Mouse (Mus musculus): ENCODE results near the gene Gin1. TPM values are rescaled to one million over a fixed set of nuclear protein-coding genes. Genes with fewer than 3 reads are reported as not detected.

Gin1 gene
- polyA plus RNA-seq, 1 experiment from 2014 or later: 16.4 TPM

- Histone ChIP-seq H3K27ac (no peak overlapping the region), H3K9me3 (no peaks in the 10 kb centered on the region), H3K36me3 (replicated peaks) (no peaks in the 10 kb centered on the region), H3K4me3 (no peak overlapping the region), H3K9ac (no peak overlapping the region), H3K4me1 (no peaks in the 10 kb centered on the region), H3K4me2 (no peak overlapping the region), H3K27me3 (replicated peaks) (no peaks in the 10 kb centered on the region)
- no peak for ATAC-seq (replicated peaks)
- 92% methylated on average over 9 of the region's 9 CpGs for WGBS
Observed at GRCm38 (mm10) chr1:97795936-97796335, 26.0 kb downstream of the Gin1 start.

GRCm38 (mm10) chr1:97802207-97802902 is 32.4 kb downstream of the Gin1 start:
- ATAC-seq (replicated peaks): no peak
- no peaks in the 10 kb centered on the region for H3K9me3 ChIP-seq
- H3K27me3 ChIP-seq (replicated peaks): no peaks in the 10 kb centered on the region
- no peak overlapping the region for H3K9ac ChIP-seq
- no peaks in the 10 kb centered on the region for H3K36me3 ChIP-seq (replicated peaks)
- WGBS: 35% methylated on average over 4 of the region's 4 CpGs
- H3K4me1 ChIP-seq: no peaks in the 10 kb centered on the region
- no peak overlapping the region for H3K4me2 ChIP-seq
- H3K27ac ChIP-seq: no peak overlapping the region
- H3K4me3 ChIP-seq: no peak overlapping the region

DNA sequence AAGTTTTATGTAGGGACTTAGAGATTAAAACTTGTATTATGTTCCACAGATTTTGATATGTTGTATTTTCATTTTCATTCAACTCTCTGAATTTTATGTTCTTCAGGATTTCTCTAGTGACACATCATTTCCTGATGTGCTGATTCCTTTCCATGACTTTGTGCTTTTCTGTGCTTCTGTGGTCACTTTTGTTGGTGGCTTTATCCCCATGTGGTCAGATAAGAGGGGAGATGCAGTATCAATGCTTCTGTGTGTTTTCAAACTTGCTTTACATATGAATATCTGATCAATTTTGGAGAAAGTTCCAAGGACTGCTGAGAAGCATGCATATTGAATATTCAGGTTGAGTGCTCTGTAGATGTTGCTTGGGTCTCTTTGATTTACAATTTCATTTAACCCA is 34.5 kb downstream of the Gin1 start:
- H3K9me3 ChIP-seq: no peaks in the 10 kb centered on the region
- H3K9ac ChIP-seq: no peak overlapping the region
- H3K36me3 ChIP-seq (replicated peaks): no peaks in the 10 kb centered on the region
- H3K4me1 ChIP-seq: no peaks in the 10 kb centered on the region
- H3K4me3 ChIP-seq: no peak overlapping the region
- H3K27me3 ChIP-seq (replicated peaks): no peaks in the 10 kb centered on the region
- H3K27ac ChIP-seq: no peak overlapping the region
- ATAC-seq (replicated peaks): no peak
- no peak overlapping the region for H3K4me2 ChIP-seq

DNA sequence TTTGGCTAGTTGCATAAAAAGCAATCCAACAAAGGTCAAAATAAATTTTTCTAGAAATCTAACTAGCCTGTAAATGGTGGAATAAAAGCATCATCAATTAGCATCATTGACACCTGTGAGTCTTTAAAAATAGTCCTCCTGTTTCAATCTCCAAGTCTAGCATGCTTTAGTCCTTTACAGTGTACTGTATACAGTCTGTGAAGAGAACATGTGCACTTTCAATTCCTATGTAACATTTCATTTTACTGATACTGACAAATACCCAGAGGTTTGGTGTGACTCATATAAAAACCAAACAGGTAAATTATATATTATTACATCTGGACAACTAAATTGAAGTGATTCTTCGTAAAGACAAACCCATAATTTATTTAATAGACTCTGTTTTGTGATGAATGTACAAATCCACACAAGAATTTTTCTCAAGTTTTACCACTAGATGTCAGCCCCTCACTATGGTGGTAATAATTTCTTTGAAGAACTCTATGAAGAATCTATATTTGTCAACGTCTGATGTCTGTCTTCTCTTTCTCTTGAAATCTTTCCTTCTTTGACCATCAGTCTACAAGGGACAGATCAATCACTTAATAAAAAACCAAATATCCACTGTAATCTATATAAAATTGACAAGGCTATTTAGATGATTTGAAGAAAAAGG is 39.4 kb downstream of the Gin1 start:
- Histone ChIP-seq H3K4me3 (no peak overlapping the region), H3K27ac (no peak overlapping the region), H3K9ac (no peak overlapping the region), H3K4me1 (no peaks in the 10 kb centered on the region), H3K9me3 (no peaks in the 10 kb centered on the region), H3K27me3 (replicated peaks) (no peaks in the 10 kb centered on the region), H3K36me3 (replicated peaks) (no peaks in the 10 kb centered on the region), H3K4me2 (no peak overlapping the region)
- 39% methylated on average over 2 of the region's 2 CpGs for WGBS
- peak; percentile 70 for ATAC-seq (replicated peaks)

GRCm38 (mm10) chr1:97821282-97821681 is 51.3 kb downstream of the Gin1 start:
- no peaks in the 10 kb centered on the region for H3K4me1 ChIP-seq
- no peak for ATAC-seq (replicated peaks)
- H3K9me3 ChIP-seq: no peaks in the 10 kb centered on the region
- peaks cover 11% of the 10 kb centered on the region for H3K36me3 ChIP-seq (replicated peaks)
- no peak overlapping the region for H3K4me3 ChIP-seq
- no peak overlapping the region for H3K4me2 ChIP-seq
- 89% methylated on average over 3 of the region's 3 CpGs for WGBS
- H3K27ac ChIP-seq: no peak overlapping the region
- H3K9ac ChIP-seq: no peak overlapping the region
- no peaks in the 10 kb centered on the region for H3K27me3 ChIP-seq (replicated peaks)

- H3K27ac ChIP-seq: no peak overlapping the region
- H3K9me3 ChIP-seq: no peaks in the 10 kb centered on the region
- peaks cover 11% of the 10 kb centered on the region for H3K36me3 ChIP-seq (replicated peaks)
- H3K27me3 ChIP-seq (replicated peaks): no peaks in the 10 kb centered on the region
- 87% methylated on average over 5 of the region's 5 CpGs for WGBS
- no peak overlapping the region for H3K4me2 ChIP-seq
- no peak overlapping the region for H3K9ac ChIP-seq
- H3K4me3 ChIP-seq: no peak overlapping the region
- no peaks in the 10 kb centered on the region for H3K4me1 ChIP-seq
- no peak for ATAC-seq (replicated peaks)
Observed at GRCm38 (mm10) chr1:97822203-97822602, 52.2 kb downstream of the Gin1 start.

DNA sequence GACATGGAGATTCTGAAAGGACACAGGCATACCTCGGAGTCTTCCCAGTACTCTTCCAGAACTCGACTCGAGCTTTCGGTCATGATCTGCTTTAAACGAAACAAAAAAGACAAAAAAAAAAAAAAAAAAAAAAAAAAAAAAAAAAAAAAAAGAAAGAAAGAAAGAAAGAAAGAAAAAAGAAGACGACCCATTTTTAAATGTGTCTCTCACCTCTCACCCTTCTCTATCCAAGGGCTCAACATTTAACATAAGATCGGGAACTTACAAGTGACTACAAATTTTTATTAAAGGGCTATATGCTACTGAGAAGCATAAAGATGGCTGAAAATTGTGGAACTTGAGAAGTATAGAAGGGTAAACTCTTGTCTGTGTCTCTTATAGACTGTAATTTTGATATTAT is 52.9 kb downstream of the Gin1 start:
- Histone ChIP-seq H3K9me3 (no peaks in the 10 kb centered on the region), H3K4me2 (no peak overlapping the region), H3K9ac (no peak overlapping the region), H3K4me3 (no peak overlapping the region), H3K27ac (no peak overlapping the region), H3K4me1 (no peaks in the 10 kb centered on the region), H3K27me3 (replicated peaks) (no peaks in the 10 kb centered on the region), H3K36me3 (replicated peaks) (peaks cover 6% of the 10 kb centered on the region; the same call in 1 of the 2 replicates)
- WGBS: 95% methylated on average over 7 of the region's 7 CpGs
- no peak for ATAC-seq (replicated peaks)

DNA sequence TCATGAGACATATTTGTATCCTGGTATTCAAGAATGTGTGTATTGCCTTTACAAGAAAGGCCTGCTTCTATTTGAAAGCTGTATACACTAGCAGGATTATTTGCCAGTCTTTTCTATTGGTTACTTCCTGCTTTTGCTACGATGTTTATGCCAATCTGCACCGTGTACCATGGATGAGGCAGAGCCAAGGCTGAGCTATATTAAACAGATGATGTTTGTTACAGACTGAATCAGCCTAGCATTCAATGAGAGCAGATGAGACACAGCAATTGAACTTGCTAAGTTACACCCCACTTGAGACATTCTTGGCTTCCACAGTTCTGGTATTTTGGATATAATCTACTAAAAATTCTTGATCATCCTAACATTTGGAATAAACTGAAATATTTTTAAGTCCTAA is 57.6 kb downstream of the Gin1 start:
- no peak overlapping the region for H3K4me3 ChIP-seq
- no peaks in the 10 kb centered on the region for H3K4me1 ChIP-seq
- no peaks in the 10 kb centered on the region for H3K27me3 ChIP-seq (replicated peaks)
- no peak for ATAC-seq (replicated peaks)
- H3K36me3 ChIP-seq (replicated peaks): peaks cover 12% of the 10 kb centered on the region; the same call in 1 of the 2 replicates
- 77% methylated on average over 2 of the region's 2 CpGs for WGBS
- H3K27ac ChIP-seq: no peak overlapping the region
- H3K9ac ChIP-seq: no peak overlapping the region
- no peak overlapping the region for H3K4me2 ChIP-seq
- H3K9me3 ChIP-seq: no peaks in the 10 kb centered on the region

GRCm38 (mm10) chr1:97828087-97828486 is 58.1 kb downstream of the Gin1 start:
- Histone ChIP-seq H3K9ac (no peak overlapping the region), H3K27me3 (replicated peaks) (no peaks in the 10 kb centered on the region), H3K27ac (no peak overlapping the region), H3K9me3 (no peaks in the 10 kb centered on the region), H3K4me2 (no peak overlapping the region), H3K4me1 (no peaks in the 10 kb centered on the region), H3K36me3 (replicated peaks) (peaks cover 12% of the 10 kb centered on the region; the same call in 1 of the 2 replicates), H3K4me3 (no peak overlapping the region)
- no peak for ATAC-seq (replicated peaks)
- 92% methylated on average over 5 of the region's 5 CpGs for WGBS

DNA sequence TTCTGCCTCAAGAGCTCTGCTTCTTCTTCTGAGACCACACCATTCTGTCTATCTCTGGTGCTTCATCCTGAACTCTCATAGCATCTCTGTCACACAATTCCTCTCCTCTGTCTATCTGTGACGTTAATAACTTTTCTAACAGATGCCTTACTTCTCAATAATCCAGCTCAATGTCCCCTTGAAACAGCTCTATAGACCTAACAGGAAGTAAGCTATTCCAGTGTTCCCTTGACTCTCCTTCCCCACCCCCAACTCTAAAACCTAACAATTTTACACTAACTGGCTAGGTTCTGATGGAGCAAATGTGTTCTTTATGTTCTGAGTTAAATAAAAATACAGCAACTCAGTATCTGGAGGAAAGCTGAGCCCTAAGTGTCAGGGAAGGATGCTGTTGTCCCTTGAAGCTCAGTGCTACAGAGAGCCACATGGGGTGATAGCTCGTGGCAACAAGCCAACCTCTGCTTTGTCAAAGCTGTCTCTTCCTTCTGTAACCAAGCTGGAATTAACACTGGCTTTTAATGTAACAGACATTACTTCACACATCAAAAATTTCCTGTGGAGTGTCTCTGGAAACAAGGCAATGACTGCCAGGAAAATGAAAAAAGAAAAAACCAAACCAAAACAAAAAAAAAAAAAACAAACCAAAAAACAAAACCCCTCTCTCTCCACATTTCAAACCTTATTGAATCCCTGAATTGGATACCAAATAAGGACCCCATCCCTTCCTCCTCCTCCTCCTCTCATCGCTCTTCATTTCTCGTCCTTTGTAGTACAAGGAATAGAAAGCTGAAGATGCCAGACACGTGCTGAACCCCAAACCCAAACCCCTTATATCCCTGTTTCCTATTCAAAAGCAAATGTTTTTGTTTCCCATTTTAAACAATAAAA is 63.7 kb downstream of the Gin1 start:
- peak overlapping the region; percentile 48; the same call in 1 of the 2 replicates for H3K27ac ChIP-seq
- no peaks in the 10 kb centered on the region for H3K9me3 ChIP-seq
- H3K4me3 ChIP-seq: no peak overlapping the region
- no peaks in the 10 kb centered on the region for H3K27me3 ChIP-seq (replicated peaks)
- 0 out of 2 replicates have a peak, but pooled peaks cover 6% of the 10 kb centered on the region for H3K36me3 ChIP-seq (replicated peaks)
- no peak overlapping the region for H3K4me2 ChIP-seq
- no peaks in the 10 kb centered on the region for H3K4me1 ChIP-seq
- ATAC-seq (replicated peaks): peak; percentile 63; the same call in 1 of the 2 replicates
- 56% methylated on average over 5 of the region's 5 CpGs for WGBS
- no peak overlapping the region for H3K9ac ChIP-seq

- Histone ChIP-seq H3K27me3 (replicated peaks) (no peaks in the 10 kb centered on the region), H3K27ac (no peak overlapping the region), H3K9ac (no peak overlapping the region), H3K9me3 (no peaks in the 10 kb centered on the region), H3K4me1 (no peaks in the 10 kb centered on the region), H3K4me2 (no peak overlapping the region), H3K36me3 (replicated peaks) (0 out of 2 replicates have a peak, but pooled peaks cover 6% of the 10 kb centered on the region), H3K4me3 (no peak overlapping the region)
- WGBS: 81% methylated on average over 5 of the region's 5 CpGs
- no peak for ATAC-seq (replicated peaks)
Observed at GRCm38 (mm10) chr1:97834354-97834822, 64.4 kb downstream of the Gin1 start.
